Mouse (Mus musculus): ENCODE results near the gene Idi1.
"Not testable (repeated sequence)": the region's sequence is repeated elsewhere in the genome, so short reads cannot be mapped to it uniquely, and the experiment has no call there.

Idi1 gene

DNA sequence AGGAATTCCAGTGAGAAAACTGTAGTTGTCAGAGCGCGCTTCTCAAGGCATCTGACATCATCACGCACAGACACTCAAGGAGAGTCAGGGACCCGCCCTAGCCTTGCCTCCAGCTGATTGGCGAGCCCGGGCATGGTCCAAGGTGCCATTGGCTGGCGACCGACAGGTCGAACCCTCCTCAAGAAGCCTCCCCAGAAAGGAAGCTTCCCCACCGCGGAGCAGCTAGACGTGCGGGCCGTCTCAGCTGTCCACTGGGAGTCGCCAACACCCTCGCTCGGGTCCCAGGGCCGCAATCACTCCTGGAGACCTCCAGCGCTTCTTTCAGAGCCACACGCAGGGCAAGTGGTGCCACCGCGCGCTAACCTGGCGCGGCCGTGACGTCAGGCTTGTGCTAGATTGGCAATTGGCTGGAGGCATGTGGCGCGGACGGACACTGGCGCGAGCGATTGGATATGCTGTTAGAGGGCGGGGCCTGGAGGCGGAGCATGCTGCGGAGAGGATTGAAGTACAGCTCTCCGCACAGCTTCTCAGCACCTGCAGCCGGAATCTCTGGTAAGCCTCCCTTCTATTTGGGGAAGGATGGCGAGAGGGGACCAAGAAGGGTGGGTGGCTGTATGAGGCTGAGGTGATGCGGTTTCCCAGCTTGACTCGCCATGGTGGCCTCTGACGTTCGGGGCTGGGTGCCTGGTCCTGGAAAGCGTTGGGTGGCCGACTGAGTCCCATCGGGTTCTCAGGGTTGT lies at the start of gene Idi1:
Idi1 (plus strand) TSS at position 57 of the 740 bp plus-strand sequence.
- DNase-seq (ENCODE audit: low spot score): peak; percentile 98

DNA sequence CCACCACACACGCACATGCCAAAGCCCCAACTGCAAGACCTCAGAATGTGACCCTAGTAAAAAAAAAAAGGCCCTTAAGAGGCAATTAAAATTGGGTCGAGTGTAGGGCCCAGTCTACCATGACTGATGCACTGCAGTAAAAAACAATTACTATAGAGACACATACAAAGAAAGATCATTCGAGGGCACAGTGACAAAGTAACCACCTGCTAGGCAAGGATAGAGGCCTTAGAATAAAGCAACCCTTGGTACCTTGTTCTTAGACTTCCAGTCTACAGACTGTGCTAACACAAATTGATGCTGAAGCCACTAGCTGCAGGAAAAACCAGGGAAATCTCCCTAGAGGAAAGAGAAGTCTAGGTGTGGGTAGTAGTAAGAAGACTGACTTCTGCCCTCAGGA lies 46.9 kb upstream of the Idi1 start:
- DNase-seq (ENCODE audit: low spot score): no peak

DNA sequence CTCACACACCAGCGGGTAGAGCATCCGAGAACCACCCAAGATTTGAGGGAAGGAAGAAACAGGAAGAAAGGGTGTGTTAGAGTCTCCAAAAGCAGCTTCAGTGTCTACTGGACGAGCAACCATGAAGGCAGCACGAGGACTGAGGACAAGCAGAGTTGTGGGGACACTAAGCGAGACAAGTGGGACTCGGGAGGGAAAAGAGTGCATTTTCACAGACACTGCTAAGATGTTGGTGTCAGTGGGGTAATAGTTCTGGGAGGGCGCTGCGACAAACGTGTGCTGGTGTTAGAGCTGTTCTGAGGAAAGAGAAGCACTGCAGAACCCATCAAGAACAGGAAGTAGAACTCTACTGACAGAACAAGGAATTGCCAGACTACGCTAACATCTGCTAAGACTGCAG lies 46.2 kb upstream of the Idi1 start:
- no peak for DNase-seq (ENCODE audit: low spot score)

DNA sequence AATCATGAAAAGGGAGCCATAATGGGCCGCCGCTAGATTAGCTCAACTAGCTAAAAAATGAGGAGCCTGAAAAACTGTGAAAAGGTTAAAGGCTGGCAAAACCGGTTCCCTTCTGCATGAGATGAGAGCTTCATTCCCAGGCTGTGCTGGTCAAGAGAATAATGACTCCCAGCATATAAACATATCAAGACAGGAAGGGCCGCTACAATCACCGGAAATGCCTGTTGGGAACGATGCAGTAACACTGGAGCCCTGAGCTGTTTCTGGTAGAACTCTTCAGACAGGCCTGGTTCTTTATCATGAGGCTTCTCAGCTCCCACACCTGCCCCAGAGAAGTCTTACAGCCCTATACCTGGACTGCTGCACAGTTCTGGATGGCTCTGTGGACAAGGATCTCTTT lies 45.4 kb upstream of the Idi1 start:
- DNase-seq (ENCODE audit: low spot score): no peak

DNA sequence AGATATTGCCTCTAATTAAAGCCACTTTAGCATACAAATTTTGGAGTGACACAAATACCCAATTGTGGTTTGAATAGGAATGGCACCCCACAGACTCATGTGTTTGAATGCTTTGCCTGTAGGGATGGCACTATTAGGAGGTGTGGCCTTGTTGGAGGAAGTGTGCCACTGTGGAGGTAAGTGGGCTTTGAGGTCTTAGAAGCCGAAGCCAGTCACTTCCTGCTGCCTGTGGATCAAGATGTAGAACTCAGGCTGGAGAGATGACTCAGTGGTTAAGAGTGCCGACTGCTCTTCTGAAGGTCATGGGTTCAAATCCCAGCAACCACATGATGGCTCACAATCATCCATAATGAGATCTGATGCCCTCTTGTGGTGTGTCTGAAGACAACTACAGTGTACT lies 44.4 kb upstream of the Idi1 start:
- no peak for DNase-seq (ENCODE audit: low spot score)

DNA sequence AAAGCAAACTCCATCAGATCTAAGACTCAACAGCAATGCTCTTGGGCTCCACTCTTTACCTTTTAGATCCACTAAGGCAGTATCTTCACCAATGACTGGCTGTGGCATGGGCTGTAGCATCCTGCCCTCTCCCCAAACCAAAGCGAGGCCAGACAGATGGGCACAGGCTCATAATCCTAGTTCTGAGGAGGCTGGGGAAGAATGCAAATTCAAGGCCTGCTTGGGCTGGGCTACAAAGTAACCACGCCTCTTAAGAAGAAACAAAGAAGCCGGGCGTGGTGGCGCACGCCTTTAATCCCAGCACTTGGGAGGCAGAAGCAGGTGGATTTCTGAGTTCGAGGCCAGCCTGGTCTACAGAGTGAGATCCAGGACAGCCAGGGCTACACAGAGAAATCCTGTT lies 43.5 kb upstream of the Idi1 start:
- not testable (repeated sequence) for DNase-seq (ENCODE audit: low spot score)

DNA sequence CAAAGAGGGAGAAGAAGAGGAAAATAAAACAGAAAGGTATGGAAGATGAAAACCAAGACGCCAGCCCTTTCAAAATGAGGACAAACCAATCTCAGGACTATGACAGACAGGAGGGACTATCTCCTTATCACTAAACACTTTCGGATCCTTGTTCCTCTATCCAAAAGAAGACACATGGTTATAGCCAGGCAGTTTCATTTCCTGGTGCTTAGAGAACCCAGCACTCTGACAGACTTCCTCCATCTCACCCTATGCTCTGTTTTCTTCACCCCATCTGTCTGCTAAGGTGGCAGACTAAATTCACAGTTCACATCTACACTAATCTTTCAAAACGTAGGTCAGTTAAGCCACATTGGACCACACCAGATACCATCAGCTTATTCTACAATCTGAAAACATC lies 43.0 kb upstream of the Idi1 start:
- DNase-seq (ENCODE audit: low spot score): no peak

DNA sequence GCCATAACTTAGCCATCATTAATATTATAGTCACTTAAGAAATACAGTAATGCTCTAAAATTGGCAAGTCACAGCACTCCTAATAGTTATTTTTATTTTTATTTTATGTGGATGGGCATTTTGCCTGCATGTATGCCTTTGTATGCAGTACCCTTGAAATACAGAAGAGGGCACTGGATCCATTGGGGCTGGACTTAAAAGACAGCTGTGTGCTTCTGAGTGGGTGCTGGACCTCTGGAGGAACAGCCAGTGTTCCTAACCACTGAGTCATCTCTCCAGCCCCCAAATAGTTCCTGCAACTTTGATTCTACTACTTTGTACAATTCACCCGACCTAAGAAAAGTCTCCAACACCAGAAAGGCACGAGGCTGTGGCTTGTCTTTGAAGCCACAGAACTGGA lies 37.6 kb upstream of the Idi1 start:
- DNase-seq (ENCODE audit: low spot score): no peak

DNA sequence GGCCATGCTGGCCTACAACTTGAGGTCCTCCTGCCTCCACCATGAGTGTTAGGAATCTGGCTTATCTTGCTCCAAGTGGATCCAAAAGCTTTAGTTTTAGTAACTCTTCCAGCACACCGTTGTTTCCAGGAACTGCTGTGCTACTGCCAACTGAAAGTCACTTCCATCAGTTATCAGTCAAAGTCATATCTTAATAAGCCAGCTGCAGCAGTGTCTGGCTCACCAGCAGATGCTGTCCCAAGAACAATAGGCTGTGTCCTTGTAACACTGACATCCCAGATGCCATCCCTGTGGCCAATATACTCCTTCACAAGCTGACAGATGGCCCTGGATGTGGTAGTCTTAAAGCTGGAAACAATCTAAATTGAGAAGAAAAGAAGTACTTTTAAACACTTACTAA lies 36.0 kb upstream of the Idi1 start:
- DNase-seq (ENCODE audit: low spot score): no peak

DNA sequence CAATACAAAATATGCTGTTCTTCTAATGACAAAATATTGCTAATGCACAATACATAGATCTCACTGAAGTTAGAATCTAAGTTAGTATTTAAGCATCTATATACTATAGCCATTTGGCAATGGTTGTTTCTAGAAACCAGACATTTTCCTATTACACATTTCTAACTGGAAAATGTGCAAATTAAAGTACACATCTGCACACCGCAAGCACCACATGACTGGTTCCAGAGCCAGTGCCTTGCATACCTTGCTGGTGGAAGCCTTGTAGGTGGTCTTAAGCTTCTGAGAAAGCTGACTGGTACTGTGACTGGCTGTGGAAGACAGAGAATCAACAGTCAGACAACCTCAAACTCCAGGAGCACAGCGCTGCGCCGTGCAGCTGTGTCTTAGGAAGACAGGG lies 31.9 kb upstream of the Idi1 start:
- no peak for DNase-seq (ENCODE audit: low spot score)

DNA sequence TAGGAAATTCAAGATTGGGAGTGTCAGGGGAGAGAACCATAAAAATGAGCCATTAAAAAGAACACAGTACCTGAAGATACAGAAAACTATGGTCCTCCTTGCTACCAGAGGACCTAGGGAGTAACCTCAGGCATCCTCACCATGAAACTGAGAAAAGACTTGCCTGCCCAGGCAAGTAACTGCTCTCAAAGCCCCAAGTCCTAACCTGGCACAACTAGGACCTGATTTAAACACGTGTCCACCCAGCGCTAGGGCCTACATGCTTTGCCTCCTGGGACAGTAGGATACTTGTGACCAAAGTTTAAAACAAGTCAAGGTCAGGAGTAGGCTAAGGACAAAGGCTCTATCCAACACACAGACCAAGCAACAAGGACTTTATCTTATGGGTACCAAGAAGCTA lies 30.5 kb upstream of the Idi1 start:
- no peak for DNase-seq (ENCODE audit: low spot score)

DNA sequence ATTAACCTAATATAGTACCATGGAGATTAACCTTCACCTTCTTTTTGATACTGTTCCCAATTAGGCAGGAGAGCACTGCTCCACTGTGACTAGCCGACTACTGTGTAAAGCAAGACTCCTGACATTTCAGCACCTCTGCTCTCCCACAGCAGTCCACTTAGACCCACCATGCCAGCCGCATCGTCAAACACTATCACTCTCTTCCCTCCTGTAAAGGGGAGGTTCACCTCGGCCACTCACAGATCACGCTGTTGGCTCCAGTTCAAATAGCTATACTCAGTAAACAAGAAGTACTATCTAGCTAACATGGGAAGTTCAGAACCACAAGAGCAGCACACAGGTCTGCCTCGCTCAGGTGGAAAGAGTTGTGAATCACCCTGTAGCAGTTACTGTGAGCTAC lies 26.8 kb upstream of the Idi1 start:
- DNase-seq (ENCODE audit: low spot score): no peak

DNA sequence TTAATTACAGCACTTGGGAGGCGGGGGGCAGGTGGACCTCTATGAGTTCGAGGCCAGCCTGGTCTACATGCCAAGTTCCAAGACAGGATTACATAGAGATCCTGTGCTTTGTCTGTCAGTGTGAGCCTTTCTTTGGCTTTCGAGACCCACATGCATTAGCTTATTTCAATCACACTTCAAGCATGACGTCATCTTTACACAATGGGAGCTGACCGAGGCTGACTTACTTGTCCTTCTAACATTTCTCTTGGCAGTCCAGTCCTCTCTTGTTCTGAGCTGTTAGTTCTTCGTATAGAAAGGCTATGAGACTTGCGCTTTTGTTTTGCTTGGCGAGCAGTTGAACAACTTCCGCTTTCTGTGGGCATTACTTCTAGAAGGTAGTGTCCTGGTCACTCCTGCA lies 24.4 kb upstream of the Idi1 start:
- no peak for DNase-seq (ENCODE audit: low spot score)

DNA sequence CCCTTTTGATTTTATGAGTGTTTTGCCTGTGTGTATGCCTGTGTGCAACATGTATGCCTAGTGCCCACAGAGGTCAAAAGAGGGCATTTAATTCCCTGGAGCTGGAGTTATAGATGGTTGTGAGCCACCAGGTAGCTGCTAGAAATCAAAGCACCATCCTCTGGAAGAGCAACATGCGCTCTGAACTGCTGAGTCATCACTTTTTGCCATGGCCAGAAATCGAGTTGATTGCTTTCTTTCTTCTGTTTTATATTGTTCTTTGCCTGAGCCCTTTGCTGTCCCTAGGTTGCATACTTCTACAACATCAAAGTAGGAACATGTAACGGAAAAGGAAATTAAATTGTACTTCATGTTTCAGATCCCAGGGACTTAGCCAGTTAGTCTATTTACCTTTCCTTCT lies 20.3 kb upstream of the Idi1 start:
- DNase-seq (ENCODE audit: low spot score): no peak

DNA sequence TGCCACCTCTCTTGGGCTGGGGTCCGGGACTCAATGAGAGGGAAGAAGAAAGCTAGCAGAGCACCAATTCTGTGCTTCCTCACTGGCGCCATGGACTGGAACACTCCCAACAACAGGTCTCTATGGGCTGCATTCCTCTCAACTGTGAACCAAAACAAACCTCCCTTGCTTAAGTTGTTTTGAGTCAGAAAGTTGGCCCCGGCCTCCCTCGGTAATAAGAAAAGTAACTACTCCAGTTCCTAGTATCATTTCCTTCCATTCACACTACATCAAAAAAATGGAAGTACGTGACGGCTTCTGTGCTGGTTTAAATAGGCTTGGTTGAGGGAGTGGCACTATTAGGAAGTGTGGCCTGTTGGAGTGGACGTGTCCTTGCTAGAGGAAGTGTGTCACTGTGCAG lies 18.7 kb upstream of the Idi1 start:
- DNase-seq (ENCODE audit: low spot score): no peak

DNA sequence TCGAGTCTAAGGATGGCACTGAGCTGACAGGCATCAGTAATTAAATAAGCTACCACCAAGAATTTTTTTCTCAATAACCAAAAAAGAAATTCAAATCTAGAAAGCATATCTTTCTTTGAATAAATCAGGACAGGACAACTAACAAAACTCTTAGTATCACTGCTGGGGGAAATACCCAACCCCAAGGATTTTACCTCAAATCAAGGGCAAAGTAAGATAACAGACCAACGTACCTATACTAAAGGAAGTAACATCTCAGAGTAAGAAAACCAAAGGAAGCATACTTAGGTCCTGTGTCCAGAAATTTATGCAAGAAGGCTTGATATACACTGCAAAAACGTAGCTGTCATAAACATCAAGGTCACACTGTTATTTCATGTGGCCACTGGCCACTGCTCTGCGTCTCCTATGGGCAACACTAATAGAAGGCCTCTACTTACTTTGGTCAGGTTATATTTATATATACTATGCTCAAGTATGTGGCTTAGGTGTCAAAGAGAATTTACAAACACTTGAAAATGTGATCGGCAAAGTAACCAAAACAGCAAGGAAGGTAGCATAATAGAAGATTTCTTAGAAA lies 15.6 kb upstream of the Idi1 start:
- DNase-seq (ENCODE audit: low spot score): no peak

DNA sequence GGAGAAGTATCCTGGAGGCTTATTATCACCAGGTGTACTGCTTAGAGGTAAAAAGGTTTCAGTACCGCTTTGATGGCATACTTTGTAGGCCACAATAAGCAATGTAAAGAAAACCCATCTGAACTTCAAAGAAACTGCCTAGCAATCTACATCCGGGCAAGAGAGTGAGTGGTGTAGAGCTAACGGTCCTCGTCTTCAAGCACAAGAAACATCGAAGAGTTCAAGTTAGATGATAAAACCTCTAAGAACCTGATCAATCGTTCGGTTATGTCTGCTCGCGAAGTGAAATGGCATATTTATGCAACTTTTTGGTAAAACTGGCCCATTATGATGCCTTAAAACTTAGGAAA lies 15.2 kb upstream of the Idi1 start:
- DNase-seq (ENCODE audit: low spot score): no peak

DNA sequence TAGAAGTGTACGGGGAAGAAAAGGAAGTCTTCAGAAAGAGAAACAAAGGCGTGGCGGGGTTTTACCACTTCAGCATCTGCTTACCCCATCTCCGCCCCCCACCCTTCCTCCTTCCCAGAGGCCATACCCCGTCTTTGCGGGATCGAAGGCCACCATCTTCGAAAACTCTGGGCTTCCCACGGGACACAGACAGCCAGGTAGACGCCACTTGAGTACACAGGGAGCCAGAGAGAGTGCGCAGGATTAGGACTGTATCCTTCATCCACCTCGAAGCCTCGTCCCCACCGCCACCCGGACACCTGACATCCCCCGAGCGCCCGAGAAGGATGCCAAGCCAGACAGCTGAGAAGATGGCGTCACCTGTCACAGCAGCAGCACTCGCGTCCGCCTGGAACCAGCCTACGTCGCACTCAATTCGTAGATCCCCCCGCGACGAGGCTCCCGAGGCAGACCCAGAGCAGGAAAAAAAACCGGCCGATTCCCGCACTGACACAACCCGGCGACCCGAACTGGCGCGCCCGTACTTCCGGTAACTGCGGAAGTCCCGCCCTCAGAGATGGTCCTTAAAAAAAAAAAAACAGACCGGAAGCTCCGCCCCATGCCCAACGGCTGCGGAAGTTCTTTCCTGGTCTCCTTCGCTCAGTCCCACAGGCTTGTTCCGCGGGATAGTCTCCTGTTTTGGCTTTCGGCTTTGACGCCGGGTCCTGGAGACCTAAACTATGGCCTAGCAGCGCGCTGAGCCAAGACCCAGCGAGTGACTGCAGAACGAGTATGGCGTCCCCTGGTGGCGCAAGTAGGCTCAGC lies 14.6 kb upstream of the Idi1 start:
- DNase-seq (ENCODE audit: low spot score): peak; percentile 83

DNA sequence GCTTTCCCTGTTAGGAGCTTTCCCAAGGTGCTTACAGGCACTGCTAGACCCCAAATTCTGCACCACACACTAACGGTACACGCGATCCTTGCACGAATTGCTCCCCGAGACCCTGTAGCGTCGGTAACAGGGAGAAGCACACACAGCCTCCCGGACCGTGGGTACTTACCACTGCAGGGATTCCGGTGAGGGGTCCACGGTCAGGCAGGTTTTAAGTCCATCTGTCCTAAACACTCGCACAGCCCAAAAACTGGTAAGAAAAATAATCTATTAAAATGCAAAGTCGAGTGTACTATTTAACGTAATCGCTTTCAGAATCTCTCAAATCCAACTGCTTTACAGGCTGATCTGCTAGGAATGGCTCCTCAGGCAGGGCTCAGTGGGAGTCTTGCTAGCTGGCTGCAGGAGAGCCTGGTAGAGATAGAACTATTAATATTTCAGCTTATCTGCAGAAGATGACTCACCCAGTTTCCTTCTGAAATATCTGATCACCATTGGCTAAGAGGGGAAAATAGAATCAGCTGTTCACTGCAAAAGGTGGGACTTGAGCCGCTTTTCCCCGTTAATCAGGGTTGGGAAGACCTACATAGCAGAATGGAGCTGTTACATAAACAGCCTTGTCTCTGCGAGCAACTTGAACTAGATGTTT lies 13.9 kb upstream of the Idi1 start, which contains the start of gene Wdr37:
Wdr37 (minus strand) TSS at position 596 of the 649 bp plus-strand sequence.
- DNase-seq (ENCODE audit: low spot score): peak; percentile 63

DNA sequence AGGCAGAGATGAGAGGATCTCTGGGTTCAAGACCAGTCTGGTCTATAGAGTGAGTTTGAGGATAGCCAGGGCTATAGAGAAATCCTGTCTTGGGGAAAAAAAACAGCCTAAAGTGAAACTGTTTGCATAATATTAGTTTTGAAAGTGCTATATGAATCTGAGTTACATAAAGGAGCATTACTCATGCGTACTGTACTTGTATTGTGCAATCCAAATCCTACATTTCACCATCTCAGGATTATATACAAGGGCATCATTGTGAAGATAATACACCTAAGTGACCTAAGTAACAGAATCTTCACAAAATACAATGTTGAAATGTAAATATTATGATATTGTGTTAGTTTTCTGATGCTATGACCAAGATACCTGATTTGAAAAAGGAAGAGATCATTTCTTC lies 11.5 kb upstream of the Idi1 start:
- no peak for DNase-seq (ENCODE audit: low spot score)

DNA sequence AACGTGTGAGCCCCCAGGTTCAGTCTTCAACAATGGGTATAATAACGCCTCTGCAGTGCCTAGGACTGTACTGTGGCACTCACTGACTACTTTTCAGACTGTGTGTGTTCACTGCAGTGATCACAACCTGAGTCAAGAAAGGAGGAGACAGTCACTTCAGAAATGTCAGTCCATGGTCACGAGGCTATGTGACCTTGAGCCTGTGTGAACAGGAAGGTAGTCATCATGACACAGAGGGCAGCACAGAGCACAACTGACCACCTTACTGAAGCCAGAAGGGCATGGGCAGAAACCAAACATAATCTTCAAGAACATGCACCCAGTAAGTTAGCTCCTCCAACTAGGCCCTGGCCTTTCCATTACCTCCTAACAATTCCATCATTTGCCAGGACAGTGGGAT lies 3.7 kb upstream of the Idi1 start:
- DNase-seq (ENCODE audit: low spot score): no peak

DNA sequence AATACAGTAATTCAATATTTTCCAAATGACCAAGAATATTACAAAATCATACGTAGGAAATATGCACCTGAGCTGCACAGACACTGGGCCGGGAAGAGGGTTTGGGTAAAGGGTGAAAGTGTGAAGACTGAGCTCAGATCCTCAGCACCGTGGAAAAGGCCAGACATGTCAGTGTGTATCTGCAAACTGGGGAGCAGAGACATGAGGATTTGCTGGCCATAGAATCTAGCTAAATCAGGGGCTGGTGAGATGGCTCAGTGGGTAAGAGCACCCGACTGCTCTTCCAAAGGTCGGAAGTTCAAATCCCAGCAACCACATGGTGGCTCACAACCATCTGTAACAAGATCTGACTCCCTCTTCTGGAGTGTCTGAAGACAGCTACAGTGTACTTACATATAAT lies 1.4 kb upstream of the Idi1 start:
- not testable (repeated sequence) for DNase-seq (ENCODE audit: low spot score)

DNA sequence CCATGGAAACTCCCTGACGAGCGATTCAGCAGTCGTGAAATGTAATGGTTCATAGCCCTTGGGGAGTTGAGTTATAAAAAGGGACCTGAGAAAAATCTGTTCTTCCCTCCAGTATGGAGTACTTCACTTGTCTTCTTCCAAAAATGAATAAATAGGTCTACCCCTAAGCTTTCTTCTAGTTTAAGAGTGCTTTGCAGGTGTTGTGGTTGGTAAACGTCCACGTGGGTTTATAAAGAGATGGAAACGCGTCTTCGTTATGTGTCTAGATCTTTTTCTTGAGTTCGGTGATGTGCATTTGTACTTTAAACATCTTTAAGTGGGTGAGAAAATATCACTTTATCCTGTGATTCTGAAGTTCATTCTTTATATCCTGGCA lies 872 bp downstream of the Idi1 start:
- DNase-seq (ENCODE audit: low spot score): no peak
